Mouse (Mus musculus) cerebellum, adult 9-10 months (tissue): Measurements from ENCODE around the gene Krt28.

ENCODE experiments used
- DNase-seq: peaks from one replicate; pipeline ENCODE4 v3.0.0; 2022

The Krt28 gene

DNA sequence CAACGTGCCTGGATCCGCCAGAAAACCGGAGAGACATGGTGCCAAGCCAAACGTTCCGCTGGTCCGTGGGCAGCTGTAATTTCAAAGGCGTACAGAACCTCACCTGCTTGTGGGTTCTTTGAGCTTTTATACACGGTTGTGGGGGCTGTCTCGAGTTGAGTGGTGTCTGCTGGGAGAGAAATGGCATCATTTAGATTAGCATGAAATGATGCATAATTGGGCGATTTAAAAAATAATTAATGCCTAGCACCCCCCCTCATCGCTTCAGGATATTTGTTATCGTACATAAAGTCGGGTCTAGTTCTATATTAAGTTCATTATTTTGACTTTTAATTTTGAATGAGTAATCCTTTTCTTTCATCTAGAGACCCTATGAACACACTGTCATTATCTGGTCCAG is at the start of gene Krt28:
Gene Krt28 (minus strand): TSS at position 101 of the 400 bp plus-strand sequence.
- DNase-seq = no peak

DNA sequence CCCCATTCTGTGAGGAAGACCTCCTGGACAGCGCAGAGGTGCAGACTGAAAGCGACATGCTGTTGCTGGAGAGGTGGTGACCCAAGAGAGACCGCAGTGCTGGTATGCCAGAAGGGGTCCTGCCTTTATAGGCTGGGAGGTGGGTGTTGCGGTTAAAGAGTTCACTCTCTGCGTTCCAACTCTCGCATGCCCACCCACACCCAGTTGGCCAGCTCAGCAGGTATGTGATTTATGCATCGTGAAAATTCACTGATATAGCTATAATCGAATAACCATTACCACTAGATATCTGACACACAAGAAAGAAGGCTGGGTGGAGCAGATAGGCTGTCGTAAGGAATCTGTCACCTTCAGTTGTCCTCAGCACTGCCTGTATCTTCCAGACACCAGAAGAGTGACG is 47.5 kb upstream of the Krt28 start, which contains the start of gene Krt12:
Gene Krt12 (minus strand): TSS at position 101 of the 400 bp plus-strand sequence.
- no peak for DNase-seq

DNA sequence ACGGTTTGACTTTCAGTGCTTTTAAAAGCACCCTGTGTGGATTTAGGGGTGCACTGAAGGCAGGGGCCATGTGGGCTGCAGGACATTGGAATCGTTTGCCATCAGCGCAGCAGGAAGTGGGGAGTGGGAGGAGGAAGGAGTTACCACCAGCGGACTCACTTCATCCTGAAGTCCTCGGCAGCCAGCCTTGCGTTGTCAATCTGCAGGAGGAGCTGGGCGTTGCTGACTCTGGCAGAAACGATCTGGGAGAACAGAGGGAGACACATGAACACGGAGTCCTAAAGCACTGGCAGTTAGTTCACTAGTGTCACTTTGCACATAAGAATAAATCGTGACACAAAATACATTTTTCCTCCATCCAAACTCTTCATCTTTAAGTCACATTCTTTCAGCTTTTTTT is 45.9 kb upstream of the Krt28 start:
- DNase-seq = no peak

DNA sequence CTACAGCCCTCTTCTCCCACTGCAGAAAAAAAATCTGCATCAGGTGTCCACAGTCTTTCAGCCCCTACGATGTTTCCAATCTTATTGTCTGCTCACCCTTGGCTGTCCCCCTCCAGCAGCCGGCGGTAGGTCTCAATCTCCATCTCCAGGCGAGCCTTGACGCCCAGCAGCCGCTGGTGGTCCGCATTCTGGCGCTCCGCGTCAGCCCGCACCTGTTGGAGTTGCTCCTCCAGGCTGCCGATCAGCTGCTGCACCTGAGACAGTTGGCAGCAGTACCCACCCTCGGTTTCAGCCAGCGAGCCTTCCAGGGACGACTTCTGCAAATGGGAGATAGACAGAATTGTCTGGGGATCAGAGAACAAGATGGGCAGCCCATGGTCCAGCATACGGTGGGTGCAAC is 43.1 kb upstream of the Krt28 start:
- no peak for DNase-seq

DNA sequence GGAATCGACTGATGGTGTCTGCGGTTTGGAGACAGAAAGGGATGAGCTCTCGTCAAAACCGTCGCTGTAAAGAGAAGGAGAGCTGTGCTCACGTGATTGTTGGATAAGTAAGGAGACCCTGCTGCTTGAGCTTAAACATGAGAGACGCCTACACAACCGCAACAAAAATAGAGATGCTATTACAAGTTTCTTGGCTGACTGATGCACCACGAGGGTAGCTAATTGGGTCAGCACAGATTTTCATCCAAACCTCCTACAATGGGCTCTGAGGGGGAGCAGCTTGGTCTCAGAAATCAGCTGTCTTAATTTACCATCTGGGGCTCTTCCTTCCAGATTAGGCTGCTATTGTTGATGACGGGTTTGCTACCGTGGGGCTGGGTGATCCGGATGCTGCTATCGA is 42.2 kb upstream of the Krt28 start:
- DNase-seq = no peak

DNA sequence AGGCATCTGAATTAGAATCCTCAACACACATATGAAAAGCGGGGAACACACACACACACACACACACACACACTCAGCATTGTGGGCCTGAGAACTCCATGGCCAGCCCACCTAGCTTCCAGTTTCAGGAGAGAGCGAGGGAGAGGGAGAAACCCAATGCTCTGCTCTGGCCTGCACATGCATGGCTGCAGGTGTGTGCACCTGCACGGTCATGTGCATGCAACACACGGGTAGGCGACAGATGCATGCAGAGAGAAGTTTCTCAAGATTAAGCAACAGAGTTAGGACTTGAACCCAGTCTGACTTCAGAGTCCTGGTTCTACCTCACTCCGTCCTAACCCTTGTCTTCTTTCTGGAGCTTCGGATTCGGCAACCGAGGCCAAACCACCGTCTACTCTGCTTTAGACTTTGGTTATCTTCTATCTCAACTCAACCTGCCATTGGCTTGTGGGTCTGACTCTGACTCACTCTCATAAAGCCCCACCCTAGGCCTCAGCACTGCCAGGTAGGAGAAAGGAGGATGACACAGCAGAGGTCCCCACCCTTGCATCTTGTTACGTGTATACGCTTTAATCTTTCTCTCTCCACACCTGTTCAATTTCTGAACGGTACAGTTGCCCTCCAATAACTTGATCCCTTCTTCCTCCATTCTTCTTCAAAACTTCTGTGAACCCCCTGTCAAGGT is 39.9 kb upstream of the Krt28 start:
- DNase-seq = no peak

DNA sequence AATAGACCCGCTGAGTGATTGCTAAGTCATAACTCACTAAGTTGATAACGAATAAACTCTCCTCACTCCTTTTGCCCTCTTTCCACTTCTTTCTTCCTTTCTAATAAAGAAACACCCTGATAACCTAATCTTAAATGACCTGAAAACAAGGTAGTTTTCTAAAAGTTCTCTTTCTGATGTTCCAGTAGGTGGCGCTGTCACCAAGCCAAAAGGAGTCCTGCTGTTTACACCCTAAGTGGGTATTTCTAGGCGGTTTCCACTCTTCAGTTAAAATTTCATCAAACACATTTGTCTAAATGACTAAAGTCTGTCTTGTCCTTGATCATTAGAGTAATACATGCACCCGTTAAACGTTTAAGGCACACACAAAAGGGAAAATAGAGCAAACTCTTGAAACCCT is 38.5 kb upstream of the Krt28 start:
- no peak for DNase-seq

DNA sequence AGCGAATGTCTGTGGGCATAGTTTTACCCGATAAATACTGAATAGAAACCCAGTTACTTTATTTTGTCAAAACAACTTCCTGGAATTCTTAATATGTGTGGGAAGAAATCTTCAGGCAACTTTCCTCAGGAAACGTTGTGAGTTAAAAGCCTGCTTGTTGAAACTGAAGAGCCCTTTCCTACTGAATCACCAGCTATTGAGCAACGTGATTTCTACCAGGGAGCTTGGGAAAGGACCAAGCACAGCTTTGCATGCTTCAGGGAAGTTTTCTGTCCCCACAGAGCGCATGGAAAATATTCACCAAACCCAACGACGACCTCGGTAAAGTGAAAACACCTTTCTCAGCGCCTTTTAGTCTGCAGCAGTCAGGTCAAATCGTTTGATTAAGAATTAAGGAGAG is 31.5 kb upstream of the Krt28 start:
- no peak for DNase-seq

DNA sequence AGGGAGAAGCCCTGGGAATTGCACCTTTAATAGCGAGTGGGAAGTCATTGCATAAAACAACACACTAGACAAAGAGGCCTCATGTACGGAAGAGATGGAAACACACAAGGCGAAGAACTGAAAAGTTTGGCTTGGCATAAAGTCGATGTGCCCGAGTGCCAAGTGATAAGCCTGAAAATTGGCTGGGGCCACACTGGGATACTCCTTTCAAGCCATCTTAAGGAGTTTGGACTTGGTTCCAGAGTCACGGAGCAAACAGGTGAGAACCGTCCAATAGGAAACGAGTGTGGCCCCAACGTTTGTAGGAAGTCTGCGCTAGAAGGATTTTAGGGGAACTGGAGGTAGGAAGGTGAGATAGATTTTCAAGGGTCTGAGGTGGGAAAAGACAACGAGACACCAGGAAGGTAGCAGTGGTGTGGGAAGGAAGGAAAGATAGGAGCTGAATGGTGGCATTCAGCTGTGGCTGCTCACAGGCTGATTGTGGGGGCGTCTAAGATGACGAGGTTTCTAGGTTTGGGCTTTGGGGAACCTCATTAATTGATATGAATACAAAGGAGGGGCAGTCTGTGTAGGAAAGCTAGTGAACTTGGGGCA is 25.4 kb upstream of the Krt28 start:
- no peak for DNase-seq

DNA sequence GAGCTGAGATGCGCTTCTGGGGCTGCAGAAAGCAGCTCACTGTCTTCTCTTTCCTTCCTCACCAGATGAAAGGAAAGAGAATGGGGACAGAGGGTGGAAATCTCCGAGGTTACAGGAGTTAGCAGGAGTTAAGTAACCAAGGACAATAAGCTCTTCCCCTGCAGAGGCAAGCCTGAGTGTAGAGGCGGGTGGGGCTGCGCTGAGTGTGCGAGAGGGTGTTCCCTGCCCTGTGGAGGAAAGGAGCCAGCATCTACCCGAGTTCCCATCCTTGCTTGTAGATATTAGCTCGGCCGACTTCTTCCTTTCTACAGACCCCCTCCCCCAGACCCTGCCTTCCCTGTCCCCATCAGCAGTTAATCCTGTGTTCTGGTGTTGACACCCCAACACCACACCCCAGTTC is 24.1 kb upstream of the Krt28 start:
- DNase-seq = no peak

DNA sequence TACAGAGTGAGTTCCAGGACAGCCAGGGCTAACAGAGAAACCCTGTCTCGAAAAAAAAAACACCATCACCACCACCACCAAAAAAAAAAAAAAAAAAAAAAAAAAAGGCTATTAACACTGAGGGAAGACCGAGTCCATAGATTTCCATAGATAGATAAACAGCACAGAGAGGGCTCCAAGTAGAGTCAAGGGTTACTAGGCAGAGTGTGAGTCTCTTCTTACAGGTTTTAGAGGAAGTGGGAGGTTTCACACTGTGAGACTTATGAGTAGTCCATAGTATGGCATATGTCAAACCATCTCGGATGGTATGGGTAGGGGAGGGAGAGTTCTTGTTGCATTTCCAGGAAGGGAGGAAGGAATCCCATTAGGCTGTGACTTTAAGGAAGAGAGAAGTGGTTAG is 23.4 kb upstream of the Krt28 start:
- DNase-seq = no peak

DNA sequence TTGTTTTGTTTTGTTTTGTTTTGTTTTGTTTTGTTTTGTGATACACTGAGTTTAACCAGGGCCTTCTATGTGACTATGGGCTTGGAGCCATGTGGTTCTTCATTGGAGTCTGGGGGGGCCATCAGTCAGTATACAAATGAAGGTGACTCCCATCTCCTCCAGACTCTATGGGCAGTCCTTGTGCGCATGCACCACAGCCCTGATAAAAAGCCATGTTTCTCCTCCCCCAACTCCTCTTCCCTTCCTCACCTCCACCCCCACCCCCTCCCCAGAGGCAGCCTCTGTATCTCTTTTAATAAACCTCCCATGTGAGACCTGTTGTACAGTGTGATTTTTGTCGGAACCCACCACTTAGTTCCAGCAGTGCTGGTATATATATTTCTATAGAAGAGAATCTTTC is 22.0 kb upstream of the Krt28 start:
- no peak for DNase-seq

DNA sequence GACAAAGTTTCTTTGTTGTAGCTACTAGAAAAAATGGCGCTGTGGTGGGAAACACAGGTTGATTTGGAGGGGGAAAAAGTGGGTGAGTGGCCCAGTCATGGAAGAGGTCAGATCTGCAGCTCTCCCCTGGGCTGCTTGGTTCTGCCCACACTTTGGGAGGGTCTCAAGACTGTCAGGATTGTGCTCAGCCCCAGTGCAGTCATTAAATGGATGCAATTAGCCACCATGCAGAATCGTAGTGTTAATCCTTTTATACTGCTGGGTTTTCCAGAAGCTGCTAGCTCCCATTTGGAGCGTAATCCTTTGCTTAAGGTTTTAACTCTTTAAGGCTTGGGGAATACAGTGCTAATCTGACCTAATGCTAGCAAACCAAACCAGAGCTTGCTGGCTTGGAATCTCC is 21.3 kb upstream of the Krt28 start:
- DNase-seq = no peak

DNA sequence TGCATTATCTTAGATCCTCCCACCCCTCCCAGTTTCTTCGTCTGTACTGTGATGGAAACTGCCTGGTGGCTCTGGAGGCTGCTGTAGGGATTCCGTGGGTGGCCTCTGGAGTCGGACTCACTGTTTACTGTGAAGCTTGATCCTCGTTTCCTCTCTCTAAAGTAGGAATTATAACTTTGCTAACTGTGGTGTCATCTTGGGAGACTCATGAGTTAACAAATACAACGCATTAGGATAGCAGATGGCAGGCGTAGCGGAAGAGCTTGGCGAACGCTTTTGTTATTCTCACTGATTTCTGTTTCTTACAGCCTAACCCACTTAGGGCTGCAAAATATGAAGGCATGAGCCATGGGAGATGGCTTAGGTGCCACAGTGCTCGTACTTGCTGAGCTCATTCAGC is 17.8 kb upstream of the Krt28 start:
- no peak for DNase-seq

DNA sequence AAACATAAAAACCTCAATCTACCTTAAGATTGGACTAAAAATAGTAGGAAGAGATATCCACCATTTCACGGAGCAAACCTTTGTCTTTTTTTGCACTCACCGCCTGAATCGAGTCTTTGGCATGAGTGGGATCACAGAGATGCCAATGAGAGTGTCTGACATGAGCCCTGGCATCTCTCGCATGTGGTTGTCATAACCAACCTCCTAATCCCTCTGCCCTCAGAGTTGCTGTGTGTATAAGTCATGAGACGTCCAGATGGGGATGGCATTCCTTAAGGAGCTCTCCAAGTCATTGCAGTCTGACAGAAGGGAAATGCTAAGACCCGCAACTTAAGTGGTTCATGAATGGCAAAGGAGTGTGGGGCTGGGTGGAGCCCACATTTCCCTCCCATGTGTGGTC is 16.7 kb upstream of the Krt28 start:
- DNase-seq = no peak

DNA sequence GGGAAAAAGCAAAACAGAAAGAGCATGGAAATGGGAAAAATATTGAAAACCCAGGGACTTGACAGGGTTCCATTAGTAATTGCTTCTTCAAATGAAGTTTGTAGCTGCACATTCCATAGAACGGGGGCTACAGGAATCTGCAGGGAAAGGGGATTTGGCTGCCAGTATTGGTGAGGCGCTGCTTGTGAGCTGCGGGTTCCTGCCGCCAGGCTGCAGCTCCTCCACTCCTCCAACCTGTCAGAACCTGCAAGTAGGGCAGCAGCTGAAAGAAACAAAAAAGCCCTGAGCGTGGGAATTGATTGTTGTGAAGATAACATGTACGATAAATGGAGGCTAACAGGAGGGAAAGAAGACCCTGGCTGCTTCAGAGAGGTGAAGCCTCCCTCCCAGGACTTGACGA is 16.2 kb upstream of the Krt28 start:
- DNase-seq = no peak

DNA sequence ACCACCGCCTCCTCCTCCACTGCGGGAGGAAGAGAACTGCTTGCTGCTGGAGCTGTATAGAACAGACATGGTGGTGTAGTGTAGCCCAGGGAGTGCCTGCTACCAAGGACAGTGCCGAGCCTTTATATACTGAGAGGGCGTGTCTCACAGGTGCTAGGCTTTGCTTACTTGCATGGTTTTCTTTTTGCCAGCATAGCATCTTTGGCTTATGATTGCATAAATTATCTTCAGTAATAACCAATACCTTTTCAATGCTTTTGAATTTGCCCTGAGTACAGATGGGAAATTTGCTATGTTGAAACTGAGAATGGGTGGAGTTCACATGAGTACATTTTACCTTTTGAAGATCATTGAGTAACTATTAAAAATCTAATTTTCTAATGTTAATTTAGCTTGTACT is 14.6 kb upstream of the Krt28 start, which contains the start of gene Krt10:
Gene Krt10 (minus strand): TSS at position 101 of the 400 bp plus-strand sequence.
- no peak for DNase-seq

DNA sequence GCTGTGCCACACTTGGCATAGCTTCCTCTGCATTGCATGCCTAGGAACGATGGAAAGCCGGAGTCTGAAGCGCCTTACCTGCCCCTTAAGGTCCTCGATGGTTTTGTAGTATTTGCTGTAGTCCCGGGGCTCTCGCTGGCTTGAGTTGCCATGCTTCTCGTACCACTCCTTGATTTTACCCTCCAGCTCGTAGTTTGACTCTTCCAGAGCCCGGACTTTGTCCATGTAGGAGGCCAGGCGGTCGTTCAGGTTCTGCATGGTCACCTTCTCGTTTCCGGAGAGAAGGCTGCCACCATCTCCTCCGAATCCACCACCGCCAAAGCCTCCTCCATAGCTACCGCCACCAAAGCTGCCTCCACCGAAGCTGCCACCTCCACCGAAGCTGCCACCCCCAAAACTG is 14.0 kb upstream of the Krt28 start:
- no peak for DNase-seq

DNA sequence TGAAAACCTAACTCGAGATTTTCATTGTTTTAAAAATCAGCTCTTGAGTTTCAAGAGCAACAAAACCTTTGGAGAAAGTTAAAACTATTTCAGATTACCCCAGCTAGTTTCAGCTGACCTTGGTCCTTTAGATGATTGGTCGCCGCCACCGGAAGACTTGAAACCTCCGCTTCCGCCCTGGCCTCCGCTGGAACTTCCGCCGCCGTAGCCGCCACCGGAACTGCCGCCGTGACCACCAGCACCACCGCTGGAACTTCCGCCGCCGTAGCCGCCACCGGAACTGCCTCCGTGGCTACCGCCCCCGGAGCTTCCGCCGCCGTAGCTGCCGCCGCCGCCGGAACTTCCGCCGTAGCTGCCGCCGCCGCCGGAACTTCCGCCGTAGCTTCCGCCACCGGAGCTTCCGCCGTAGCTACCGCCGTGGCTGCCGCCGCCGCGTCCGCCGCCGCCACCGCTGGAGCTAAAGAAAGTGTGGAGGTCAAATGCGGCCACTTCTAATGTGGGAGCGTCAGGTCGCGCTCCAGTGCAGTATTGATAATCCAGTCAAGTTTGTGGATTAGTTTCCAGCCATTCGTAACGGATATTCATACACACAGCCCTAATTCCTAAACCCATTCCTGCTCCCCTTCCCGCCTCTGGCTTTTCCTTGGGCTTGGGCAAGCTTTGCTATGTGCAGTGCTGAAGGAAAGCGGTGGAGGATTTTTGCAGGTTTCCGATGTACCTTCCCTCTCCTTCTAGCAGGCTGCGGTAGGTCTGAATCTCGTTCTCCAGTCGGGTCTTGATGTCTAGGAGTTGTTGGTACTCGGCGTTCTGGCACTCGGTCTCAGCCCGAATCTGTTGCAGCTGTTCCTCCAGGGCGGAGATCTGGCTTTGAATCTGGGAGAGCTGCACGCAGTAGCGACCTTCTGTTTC is 11.4 kb upstream of the Krt28 start:
- DNase-seq = peak; percentile 89

DNA sequence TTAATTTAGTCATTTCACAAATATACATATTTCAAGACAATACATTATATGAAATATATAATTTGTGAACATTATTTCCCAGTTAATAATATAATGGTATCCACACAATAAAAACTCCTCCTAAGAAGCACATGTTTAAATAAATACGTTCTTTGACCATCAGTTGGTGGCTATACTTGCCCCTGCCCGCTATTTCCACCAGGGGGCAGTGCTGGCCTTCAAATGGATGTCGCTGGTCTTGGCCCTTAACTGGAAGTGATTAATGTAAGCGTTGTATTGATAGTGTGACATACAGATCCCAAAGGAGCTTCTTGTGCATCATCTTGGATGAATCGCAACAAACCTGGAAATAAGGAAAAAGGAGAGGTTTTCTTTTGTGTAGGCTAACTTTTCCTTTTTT is 4.9 kb upstream of the Krt28 start:
- peak; percentile 78 for DNase-seq

DNA sequence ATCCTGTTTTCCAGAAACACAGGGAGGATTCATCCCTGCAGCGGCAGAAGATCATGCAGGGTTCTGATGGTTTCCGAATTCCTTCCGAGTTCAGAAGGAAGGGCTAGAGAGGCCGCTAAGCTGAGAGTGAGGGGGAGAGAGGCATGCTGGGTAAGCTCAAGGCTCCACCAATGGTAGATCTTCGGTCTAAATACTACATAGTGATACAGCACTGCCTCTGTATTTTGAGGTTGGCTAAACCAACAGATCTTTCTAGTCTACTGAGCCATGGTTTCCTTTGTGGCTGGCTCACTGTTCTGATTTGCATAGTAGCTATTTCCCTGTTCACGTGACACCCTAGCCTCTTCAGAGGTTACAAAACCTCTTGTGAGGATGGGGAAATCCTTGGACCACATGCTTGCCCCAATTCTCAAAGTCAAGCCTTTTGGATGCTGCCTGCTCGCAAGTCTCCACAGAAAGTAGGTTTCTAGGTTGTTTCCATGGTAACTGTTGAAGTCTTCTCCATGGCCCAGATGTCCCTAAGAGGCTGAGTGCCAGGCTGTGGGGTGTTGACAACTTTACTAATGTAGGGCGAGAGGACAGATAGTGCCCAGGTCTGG is 4.8 kb downstream of the Krt28 start:
- peak; percentile 61 for DNase-seq

DNA sequence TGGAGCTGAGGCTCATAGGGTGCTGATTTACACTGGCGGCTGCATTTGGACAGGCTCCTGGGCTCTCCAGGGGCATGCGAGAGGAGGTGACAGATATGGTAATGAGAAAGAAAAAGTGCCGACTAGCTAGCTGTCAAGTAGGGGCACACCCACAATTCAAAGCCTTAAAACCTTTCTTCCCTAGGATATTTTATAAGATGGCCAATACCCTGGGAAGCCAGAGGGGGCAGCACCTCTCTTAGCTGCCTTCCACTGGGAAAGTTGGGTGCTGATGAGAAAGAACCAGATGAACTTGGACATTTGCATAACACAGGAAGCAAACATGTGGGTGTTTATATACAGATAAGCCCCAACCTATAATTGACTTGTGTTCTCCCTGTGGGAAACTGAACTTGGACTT is 5.5 kb downstream of the Krt28 start:
- DNase-seq = no peak

DNA sequence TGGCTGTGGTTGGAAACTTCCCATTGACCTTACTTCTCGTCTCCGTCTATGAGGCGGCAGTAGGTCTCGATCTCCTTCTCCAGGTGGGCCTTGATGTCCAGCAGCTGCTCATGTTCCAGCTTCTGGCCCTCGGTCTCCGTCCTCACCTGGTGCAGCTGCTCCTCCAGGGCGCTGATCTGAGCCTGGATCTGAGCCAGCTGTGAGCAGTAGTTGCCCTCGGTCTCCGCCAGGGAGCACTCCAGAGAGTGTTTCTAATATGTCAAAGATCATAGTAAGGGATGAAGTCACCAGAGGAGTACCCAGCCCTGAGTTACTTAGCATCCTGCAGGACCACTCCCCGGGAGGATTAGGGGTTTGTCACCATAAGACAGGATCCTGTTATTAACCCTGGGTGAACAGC is 7.9 kb downstream of the Krt28 start:
- no peak for DNase-seq

DNA sequence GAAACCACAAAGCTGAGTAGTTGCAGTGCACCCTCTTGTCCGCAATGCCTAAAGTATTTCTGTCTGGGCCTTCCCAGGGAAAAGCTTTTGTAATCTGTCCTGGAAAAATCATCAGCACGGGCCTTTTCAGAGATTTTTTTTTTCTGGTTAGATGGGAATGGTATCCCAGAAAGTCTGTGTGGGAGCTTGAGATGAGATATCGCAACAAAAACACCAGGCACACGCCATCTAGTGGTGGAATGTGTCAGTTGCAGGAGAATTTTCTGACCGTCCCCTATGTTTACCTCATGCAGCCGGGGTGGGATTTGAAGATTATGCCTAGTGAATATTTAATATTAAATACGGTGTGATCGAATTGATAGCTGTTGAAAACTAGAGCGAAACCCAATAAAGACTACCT is 10.3 kb downstream of the Krt28 start:
- DNase-seq = peak; percentile 44
